ENCODE assay signal across 21 mouse cellular contexts in the genomic region with DNA sequence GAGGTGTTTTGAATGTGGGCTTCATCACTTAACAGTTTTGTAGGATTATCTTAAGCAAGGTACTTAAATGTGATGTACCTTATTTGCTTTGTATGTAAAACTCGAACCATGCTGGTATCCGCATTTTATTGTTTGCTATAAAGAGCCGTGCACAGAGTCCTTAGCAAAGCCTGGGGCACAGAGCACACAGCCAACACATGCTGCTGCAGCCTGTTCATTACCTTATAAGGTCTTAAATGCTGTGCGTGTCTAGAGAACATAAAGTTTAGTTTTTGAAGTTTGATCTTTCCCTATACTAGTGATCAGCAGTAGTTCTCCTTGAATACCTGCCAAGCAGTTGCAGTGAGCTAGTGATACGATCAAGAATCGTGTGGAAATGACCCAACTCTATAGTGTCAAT.
DNase-seq lines count a peak whose midpoint lies in the region; ATAC-seq lines count a peak whose summit lies in the region.
"Had no signal": no experiment of that assay in that cellular context is flagged by ENCODE, and none has a peak within 500 bp of the region (broad histone marks: within the 10 kb centered on the region; RNA-seq: fewer than 3 reads in every experiment).

No protein-coding gene starts in this region.

- H3K4me1 ChIP-seq in limb, embryonic 12.5 days (replicated peaks) = peaks cover 9% of the 10 kb centered on the region
- peaks cover 19% of the 10 kb centered on the region for H3K4me1 ChIP-seq in limb, embryonic 10.5 days
- peaks cover 9% of the 10 kb centered on the region for H3K4me1 ChIP-seq in neural tube, embryonic 15.5 days
- peaks cover 11% of the 10 kb centered on the region; the same call in 1 of the 2 replicates for H3K4me1 ChIP-seq in limb, embryonic 13.5 days

- no peak overlapping the region for H3K4me3 ChIP-seq in limb, embryonic 12.5 days (replicated peaks)
- no peak overlapping the region for H3K4me3 ChIP-seq in limb, embryonic 10.5 days
- H3K4me3 ChIP-seq in neural tube, embryonic 15.5 days (replicated peaks) = no peak overlapping the region
- no peak overlapping the region for H3K4me3 ChIP-seq in limb, embryonic 13.5 days

- no peak for DNase-seq in limb, embryonic 10.5 days (ENCODE audit: low spot score)
- DNase-seq in neural tube, embryonic 10.5 days (ENCODE audit: extremely low spot score, low spot score) = no peak
- no peak for DNase-seq in layer of hippocampus, adult 18-20 months (ENCODE audit: low spot score in 2 of 2)
- DNase-seq: adrenal gland, adult 2 months; adrenal gland, adult 8-10 months; adrenal gland, postnatal 10 days; adrenal gland, postnatal 14 days; adrenal gland, postnatal 25 days; adrenal gland, postnatal 36 days; B cell, adult 2 months; cerebellum, adult 11 months; cerebellum, adult 11-12 months; cerebellum, adult 18-20 months had no signal

- 34% methylated on average over 6 of the region's 6 CpGs for WGBS in limb, embryonic 12.5 days
- WGBS in limb, embryonic 10.5 days = 80% methylated on average over 6 of the region's 6 CpGs
- 66% methylated on average over 6 of the region's 6 CpGs for WGBS in neural tube, embryonic 15.5 days
- 21% methylated on average over 6 of the region's 6 CpGs for WGBS in limb, embryonic 13.5 days

- no peak overlapping the region for H3K4me2 ChIP-seq in limb, embryonic 12.5 days
- no peak overlapping the region for H3K4me2 ChIP-seq in neural tube, embryonic 15.5 days
- no peak overlapping the region for H3K4me2 ChIP-seq in limb, embryonic 13.5 days (replicated peaks)

- no peaks in the 10 kb centered on the region for H3K9me3 ChIP-seq in limb, embryonic 12.5 days
- no peaks in the 10 kb centered on the region for H3K9me3 ChIP-seq in limb, embryonic 10.5 days (replicated peaks)
- H3K9me3 ChIP-seq in neural tube, embryonic 15.5 days (replicated peaks) = no peaks in the 10 kb centered on the region
- H3K9me3 ChIP-seq in limb, embryonic 13.5 days = no peaks in the 10 kb centered on the region
- H3K9me3 ChIP-seq: G1E had no signal

- peak; percentile 93 for ATAC-seq in limb, embryonic 12.5 days (ENCODE audit: insufficient number of reproducible peaks, insufficient read depth, low FRiP score, low TSS enrichment, low read depth)
- peak; percentile 51; the same call in 1 of the 2 replicates for ATAC-seq in neural tube, embryonic 15.5 days (ENCODE audit: low FRiP score)
- ATAC-seq in limb, embryonic 13.5 days (ENCODE audit: low FRiP score, low read depth) = peak; percentile 73
- ATAC-seq: activated CD4-positive, CD25-positive, alpha-beta regulatory T cell, adult 4 months; CD4-positive, CD25-positive, alpha-beta regulatory T cell, adult 4 months; Patski had no signal

- no peaks in the 10 kb centered on the region for H3K27me3 ChIP-seq in limb, embryonic 12.5 days
- no peaks in the 10 kb centered on the region for H3K27me3 ChIP-seq in limb, embryonic 10.5 days (ENCODE audit: low read depth, poor library complexity, severe bottlenecking)
- no peaks in the 10 kb centered on the region for H3K27me3 ChIP-seq in neural tube, embryonic 15.5 days (replicated peaks)
- H3K27me3 ChIP-seq in limb, embryonic 13.5 days = no peaks in the 10 kb centered on the region
- H3K27me3 ChIP-seq: CH12.LX, Patski had no signal

- no peaks in the 10 kb centered on the region for H3K36me3 ChIP-seq in limb, embryonic 12.5 days
- H3K36me3 ChIP-seq in limb, embryonic 10.5 days = no peaks in the 10 kb centered on the region
- H3K36me3 ChIP-seq in neural tube, embryonic 15.5 days = no peaks in the 10 kb centered on the region
- H3K36me3 ChIP-seq in limb, embryonic 13.5 days = no peaks in the 10 kb centered on the region
- H3K36me3 ChIP-seq: G1E had no signal

- no peak overlapping the region for H3K27ac ChIP-seq in limb, embryonic 12.5 days
- no peak overlapping the region for H3K27ac ChIP-seq in limb, embryonic 10.5 days
- no peak overlapping the region for H3K27ac ChIP-seq in neural tube, embryonic 15.5 days (replicated peaks)
- no peak overlapping the region for H3K27ac ChIP-seq in limb, embryonic 13.5 days

- H3K9ac ChIP-seq in limb, embryonic 12.5 days (replicated peaks) = no peak overlapping the region
- no peak overlapping the region for H3K9ac ChIP-seq in neural tube, embryonic 15.5 days (replicated peaks)
- no peak overlapping the region for H3K9ac ChIP-seq in limb, embryonic 13.5 days
